Mouse (Mus musculus) T-helper 2 cell (primary cell): Measurements from ENCODE around the gene Aldh18a1.
"Not testable (repeated sequence)": the region's sequence is repeated elsewhere in the genome, so short reads cannot be mapped to it uniquely, and the experiment has no call there.

Source experiments
- in situ Hi-C: fragments of 300-600 bp; cut with MboI, MseI; formaldehyde crosslinking; loops from one replicate; pipeline ENCODE4 v1.15.1; 2025; ENCODE audit warnings: high pct_unique_total_duplicates

Gene Aldh18a1

GRCm38 (mm10) chr19:40587491-40588292, 571 bp downstream of the Aldh18a1 start:
- in situ Hi-C loops = loop anchor here (10.0 kb wide), 1 partner anchor 1507 kb away; the partner anchor contains the start of gene Pi4k2a

GRCm38 (mm10) chr19:40586908-40587307, 1.4 kb downstream of the Aldh18a1 start:
- in situ Hi-C loops = loop anchor here (10.0 kb wide), 1 partner anchor 1508 kb away; the partner anchor contains the start of gene Pi4k2a

GRCm38 (mm10) chr19:40581662-40582061, 6.6 kb downstream of the Aldh18a1 start:
- in situ Hi-C loops = loop anchor here (10.0 kb wide), 1 partner anchor 1513 kb away; the partner anchor contains the start of gene Pi4k2a

- in situ Hi-C loops = loop anchor here (10.0 kb wide), 1 partner anchor 1514 kb away; the partner anchor contains the start of gene Pi4k2a
Observed at GRCm38 (mm10) chr19:40580902-40581301, 7.4 kb downstream of the Aldh18a1 start.

- in situ Hi-C loops = no loop called here
Observed at GRCm38 (mm10) chr19:40575438-40575837, 12.8 kb downstream of the Aldh18a1 start.

- in situ Hi-C loops = no loop called here
Observed at GRCm38 (mm10) chr19:40570726-40571125, 17.5 kb downstream of the Aldh18a1 start.

GRCm38 (mm10) chr19:40567616-40568015, 20.6 kb downstream of the Aldh18a1 start:
- in situ Hi-C loops = no loop called here

GRCm38 (mm10) chr19:40563880-40564645, 24.2 kb downstream of the Aldh18a1 start:
- in situ Hi-C loops = no loop called here

- in situ Hi-C loops = not testable (repeated sequence)
Observed at GRCm38 (mm10) chr19:40561521-40561920, 26.7 kb downstream of the Aldh18a1 start.

- in situ Hi-C loops = loop anchor here (5.0 kb wide), 1 partner anchor 1584 kb away; no protein-coding TSS in a partner anchor
Observed at GRCm38 (mm10) chr19:40556029-40556428, 32.2 kb downstream of the Aldh18a1 start.

GRCm38 (mm10) chr19:40555136-40555535, 33.1 kb downstream of the Aldh18a1 start:
- in situ Hi-C loops = loop anchor here (5.0 kb wide), 1 partner anchor 1583 kb away; no protein-coding TSS in a partner anchor

GRCm38 (mm10) chr19:40554343-40554742, 33.9 kb downstream of the Aldh18a1 start:
- in situ Hi-C loops = no loop called here

GRCm38 (mm10) chr19:40553849-40554248, 34.4 kb downstream of the Aldh18a1 start:
- in situ Hi-C loops = no loop called here

GRCm38 (mm10) chr19:40553014-40553789, 35.1 kb downstream of the Aldh18a1 start:
- in situ Hi-C loops = no loop called here

- in situ Hi-C loops = loop anchor here (10.0 kb wide), 1 partner anchor 155 kb away; no protein-coding TSS in a partner anchor
Observed at GRCm38 (mm10) chr19:40549516-40550135, 38.6 kb downstream of the Aldh18a1 start.

- in situ Hi-C loops = loop anchor here (10.0 kb wide), 1 partner anchor 154 kb away; no protein-coding TSS in a partner anchor
Observed at GRCm38 (mm10) chr19:40548796-40549515, 39.3 kb downstream of the Aldh18a1 start.

- in situ Hi-C loops = loop anchor here (10.0 kb wide), 1 partner anchor 154 kb away; no protein-coding TSS in a partner anchor
Observed at GRCm38 (mm10) chr19:40548386-40548785, 39.9 kb downstream of the Aldh18a1 start.

- in situ Hi-C loops = loop anchor here (10.0 kb wide), 1 partner anchor 150 kb away; no protein-coding TSS in a partner anchor
Observed at GRCm38 (mm10) chr19:40544856-40545255, 43.4 kb downstream of the Aldh18a1 start.

- in situ Hi-C loops = loop anchor here (10.0 kb wide), 1 partner anchor 148 kb away; no protein-coding TSS in a partner anchor
Observed at GRCm38 (mm10) chr19:40542776-40543175, 45.5 kb downstream of the Aldh18a1 start.

- in situ Hi-C loops = loop anchor here (5.0 kb wide), 1 partner anchor 179 kb away; no protein-coding TSS in a partner anchor
Observed at GRCm38 (mm10) chr19:40536526-40536925, 51.7 kb downstream of the Aldh18a1 start.
